Mouse (Mus musculus): Measurements from ENCODE around the gene Psmb3.

The Psmb3 gene

DNA sequence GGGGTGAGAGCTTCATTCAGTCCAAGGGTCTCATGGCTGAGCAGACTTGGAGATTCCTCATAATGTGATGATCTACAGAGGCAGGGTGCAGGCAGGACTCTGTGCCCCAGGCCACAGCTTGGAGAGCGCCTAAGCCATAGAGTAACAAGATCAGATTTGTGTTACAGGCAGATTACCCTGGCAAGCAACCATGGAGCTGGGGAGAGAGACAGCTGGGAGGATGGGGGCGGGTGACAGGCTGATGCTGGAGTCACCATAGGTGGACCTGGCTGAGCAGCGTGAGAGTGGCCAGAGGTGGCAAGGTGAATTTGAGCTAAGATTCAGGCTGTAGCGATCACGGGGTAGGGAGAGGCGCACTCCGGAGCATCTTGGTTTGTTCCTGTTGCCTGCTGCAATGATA, 35.0 kb upstream of the Psmb3 start:
- no peak for DNase-seq (ENCODE audit: low read depth)

DNA sequence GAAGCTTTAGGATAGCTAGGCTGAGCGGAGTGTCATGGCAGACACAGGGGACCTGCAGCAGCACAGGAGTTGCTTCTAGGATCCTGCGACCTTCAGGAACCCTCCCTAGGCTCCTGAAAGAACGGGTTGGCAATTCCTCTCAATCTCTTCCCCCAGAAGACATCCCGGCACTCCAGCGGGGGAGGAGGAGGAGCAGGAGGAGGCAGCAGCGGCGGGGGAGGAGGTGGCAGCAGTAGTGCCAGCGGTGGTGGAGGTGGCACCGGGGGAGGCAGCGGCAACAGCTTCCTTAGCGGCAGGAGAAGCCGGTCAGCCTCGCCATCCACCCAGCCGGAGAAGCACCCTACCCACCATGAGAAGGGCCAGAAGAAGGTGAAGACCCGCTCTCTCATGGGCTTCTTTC, 33.9 kb upstream of the Psmb3 start:
- DNase-seq (ENCODE audit: low read depth) = no peak

DNA sequence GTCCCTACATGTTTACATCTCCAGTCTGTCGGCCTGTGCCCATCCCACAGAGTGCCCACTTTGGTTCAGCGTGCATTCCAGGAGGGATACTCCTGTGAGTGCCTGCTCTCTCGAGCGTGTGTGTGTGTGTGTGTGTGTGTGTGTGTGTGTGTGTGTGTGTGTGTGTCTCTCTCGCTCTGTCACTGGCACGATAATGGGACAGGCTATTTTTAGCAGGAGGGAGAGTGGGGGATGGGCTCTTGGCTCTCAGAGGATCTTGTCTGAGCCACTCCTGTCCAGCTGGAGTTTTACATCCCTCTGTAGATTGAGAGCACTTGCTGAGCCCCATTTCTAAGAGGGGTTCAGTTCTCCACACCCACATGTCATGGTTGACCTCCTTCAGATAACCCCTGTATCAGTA, 33.4 kb upstream of the Psmb3 start:
- no peak for DNase-seq (ENCODE audit: low read depth)

DNA sequence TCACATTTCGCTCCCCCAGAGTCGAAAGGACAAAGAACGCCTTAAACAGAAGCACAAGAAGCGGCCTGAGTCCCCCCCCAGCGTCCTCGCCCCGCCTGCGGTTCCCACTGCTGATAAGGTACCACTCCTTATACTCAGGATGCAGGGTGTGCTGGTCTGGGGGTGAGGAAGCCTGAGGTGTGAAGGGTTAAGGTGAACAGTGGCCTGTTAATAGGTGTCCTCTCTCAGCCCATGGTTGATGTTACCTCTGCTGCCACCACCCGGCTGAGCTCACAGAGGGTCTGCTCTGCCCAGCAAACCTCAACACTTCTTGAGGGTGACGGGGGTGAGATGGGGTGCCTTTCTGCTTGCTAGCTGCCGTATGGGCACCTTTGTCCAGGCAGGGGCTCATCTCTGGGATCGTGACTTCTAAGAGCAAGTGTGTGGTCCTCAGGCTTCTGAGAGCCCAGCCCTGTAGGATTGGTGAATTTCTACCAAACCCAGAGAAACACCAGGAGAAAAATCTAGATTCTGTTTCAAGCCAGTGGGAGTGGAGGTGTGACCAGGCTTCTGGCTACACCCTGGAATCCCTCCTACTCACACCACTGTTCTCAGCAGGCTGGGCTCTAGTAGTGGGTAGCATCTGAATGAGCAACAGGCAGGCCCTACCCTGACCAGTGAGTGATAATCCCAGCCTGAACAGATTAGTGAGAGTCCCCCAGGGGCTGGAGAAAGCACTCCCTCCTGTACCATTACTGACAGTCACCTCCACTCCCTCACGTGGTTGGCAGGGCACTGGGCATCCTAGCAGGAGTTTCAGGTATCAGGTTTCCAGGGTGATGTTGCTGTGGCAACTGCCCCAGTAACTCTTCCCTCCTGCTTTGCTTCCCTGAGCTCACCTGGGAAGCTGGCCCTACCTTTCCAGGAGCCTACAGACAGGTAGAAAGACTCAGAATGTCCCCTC, 32.7 kb upstream of the Psmb3 start:
- no peak for DNase-seq (ENCODE audit: low read depth)

DNA sequence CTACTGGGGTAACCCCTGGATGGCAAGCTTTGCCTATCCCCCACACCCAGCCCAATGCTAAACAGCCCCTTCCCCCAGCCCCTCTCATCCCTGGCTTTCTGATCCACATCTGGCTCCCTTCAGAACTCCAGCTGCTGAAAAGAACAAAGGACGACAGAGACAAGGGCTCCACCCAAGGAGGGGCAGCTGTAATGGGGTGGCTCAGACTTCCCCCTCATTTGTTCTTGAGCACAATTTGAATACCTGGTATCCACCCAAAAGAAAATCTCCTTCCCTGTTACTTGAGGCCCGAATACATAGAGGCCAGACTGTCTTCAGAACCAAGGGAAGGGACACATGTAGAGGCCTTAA, 32.0 kb upstream of the Psmb3 start:
- no peak for DNase-seq (ENCODE audit: low read depth)

DNA sequence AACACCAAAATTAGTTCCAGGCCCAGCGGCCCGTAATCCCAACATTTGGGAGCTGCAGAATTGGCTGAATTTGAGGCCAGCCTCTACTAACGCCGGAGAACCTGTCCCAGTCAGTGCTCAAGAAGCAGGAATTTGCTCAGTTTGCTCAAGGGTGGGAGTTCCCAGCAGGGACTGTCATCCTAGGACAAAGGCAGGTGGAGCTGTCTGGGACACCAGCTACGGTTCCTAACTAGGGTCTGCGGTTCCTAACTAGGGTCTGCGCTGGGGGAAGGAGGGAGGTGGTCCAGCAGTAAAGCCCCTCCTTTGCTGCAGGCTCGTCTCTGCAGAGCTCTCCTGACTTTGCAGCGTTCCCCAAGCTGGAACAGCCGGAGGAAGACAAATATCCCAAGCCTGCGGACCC, 30.1 kb upstream of the Psmb3 start:
- no peak for DNase-seq (ENCODE audit: low read depth)

DNA sequence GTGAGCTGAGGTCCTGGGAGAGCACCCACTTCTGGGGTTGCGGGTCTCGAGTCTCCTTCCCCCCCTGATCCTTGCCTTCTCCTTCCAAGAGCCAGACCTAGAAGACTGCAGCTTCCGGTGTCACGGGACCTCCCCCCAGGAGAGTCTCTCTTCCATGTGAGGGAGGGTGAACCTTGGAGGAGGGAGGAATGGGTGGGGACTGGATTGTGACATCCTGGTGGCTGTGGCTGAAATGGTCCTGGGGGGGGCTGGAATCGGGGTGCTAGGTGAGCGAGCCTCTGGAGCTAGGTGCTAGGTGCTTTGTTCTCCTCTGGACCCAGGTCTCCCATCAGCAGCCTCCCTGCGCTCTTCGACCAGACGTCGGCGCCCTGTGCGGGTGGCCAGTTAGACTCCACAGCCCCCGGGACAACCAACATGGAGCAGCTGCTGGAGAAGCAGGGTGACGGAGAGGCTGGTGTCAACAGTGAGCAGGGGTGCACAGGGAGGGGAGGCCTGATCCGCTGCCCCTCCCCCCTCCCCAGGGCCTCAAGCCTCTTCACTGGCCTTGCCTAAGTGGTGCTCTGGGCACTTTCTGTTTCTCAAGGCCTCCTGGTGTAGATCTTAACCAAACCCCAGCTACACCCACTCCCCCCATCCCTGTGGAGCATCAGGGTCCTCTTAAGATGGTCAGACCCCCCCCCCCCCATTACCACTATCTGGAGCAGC, 27.0 kb upstream of the Psmb3 start:
- no peak for DNase-seq (ENCODE audit: low read depth)

DNA sequence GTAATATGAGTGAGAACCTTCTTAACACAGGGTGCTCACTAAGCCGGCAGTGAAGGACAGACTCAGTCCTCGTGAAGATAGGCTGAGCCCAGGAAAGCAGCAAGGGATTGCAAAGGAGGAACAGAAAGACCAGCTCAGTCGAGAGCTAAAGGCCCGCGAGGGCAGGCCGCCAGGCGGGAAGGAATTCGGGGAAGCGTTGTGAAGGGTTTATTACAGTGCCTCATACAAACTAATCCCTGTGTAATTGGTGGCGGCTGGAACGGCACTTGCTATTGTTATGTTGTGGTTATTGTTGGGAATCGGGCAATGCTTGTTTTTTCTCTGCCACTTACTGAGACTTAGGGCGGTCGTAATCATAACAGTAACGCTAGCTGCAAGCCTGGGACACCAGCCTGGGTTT, 25.8 kb upstream of the Psmb3 start:
- DNase-seq (ENCODE audit: low read depth) = no peak

DNA sequence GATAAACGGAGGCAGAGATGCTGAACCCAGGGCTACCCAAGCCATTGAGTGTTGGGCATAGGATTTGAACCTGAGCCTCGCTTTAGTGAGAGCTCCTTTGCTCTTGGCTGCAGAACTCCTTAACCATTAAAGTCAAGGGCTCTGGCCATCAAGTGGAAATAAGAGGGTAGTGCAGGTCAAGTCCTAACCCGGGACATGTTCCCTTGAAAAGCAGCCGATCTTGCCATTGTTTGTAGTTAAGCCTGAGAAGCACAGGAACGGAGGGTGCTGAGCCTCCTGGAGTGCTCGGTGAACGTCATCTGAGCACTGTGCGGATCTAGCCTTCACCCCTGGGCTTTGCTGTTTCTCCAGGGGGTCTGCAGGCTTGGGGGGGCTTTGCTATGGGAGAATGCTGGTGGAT, 25.4 kb upstream of the Psmb3 start:
- DNase-seq (ENCODE audit: low read depth) = no peak

DNA sequence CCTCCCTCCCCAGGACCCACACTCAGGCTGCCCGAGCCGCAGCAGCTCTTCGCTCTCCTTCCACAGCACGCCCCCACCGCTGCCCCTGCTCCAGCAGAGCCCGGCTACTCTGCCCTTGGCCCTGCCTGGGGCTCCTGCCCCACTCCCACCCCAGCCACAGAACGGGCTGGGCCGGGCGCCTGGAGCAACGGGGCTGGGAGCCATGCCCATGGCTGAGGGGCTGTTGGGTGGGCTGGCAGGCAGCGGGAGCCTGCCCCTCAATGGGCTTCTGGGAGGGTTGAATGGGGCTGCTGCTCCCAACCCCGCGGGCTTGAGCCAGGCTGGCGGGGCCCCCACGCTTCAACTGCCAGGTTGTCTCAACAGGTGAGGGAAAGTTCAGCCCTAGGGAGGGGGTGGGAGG, 24.9 kb upstream of the Psmb3 start:
- no peak for DNase-seq (ENCODE audit: low read depth)

DNA sequence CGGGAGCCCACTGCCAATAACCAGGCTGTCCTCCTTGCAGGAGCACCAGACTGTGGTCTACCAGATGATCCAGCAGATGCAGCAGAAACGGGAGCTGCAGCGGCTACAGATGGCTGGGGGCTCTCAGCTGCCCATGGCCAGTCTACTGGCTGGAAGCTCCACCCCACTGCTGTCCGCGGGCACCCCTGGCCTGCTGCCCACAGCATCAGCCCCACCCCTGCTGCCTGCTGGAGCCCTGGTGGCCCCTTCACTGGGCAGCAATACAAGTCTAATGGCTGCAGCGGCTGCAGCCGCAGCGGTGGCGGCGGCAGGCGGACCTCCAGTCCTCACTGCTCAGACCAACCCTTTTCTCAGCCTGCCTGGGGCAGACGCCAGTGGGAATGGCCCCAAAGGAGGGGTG, 22.8 kb upstream of the Psmb3 start:
- DNase-seq (ENCODE audit: low read depth) = no peak

DNA sequence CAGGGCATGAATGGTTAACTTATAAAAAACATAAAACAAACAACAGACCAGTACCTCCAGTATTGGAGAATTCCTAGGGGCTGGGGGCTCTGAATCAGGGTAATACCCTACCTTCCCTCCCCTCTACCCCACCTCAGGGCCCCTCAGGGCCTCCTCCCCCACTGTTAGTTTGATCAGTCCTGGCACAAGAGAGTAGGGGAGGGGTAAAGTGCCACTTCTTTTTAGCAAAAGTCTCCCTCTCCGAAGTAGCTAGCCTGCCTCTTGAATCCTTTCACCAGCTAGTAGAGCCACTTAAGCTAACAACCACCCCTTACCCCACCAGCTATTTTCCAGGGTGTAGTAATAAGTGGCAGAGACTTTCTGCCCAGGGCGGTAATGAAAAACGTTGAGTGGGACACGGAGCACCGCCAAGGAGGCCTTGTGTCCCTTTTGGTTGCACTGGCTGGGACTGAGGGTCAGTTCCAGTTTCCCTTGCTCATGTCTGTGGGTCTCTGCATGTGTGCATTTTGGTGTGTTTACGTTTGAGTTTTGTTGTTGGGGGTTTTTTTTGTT, 20.6 kb upstream of the Psmb3 start:
- DNase-seq (ENCODE audit: low read depth) = no peak

DNA sequence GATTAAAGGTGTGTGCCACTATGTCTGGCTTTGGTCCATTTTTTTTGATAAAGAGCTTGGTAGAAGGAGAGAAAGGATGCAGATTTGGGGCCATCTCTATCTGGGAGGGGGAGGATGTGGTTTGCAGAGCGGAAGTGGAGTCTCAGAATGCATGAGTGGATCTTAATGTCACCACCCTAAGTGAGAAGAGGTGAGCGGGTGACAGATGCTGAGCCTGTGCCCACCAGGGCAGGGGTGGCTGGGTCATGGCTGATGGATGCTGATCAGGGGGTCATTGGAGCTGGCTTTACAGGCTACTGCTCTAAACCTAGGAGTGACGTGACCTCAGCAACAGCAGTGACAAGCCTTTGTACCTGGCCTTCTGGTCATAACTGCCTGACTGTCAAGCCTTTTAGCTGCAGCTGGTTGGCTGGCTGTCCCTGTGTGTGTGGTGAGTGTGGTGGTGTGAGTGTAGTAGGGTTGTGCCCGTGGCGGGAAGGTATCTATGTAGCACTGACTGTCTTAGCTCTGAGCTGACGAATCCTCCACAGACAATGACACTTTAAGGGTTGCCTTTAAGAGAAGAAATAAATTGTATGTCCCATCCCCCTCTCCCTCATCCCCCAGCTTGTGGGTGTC, 19.0 kb upstream of the Psmb3 start:
- DNase-seq (ENCODE audit: low read depth) = no peak

DNA sequence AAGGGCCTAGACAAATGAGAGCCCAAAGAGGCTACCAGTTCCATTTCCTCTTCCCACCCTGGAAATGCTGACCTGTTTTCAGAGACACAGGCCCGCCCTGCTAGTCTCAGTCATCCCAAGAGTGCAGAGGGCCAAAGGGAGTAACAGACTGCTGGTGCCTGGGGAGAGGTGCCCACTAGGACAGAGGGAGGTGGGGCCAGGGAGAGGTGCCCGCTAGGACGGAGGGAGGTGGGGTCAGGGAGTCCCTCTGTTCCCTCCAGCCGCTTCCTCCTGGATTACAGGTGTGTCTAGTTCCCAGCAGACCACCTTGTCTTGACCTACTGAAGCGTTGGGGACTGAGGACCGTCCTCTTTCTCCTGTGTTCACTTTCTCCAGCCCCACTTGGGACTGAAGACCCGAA, 18.4 kb upstream of the Psmb3 start:
- DNase-seq (ENCODE audit: low read depth) = no peak

DNA sequence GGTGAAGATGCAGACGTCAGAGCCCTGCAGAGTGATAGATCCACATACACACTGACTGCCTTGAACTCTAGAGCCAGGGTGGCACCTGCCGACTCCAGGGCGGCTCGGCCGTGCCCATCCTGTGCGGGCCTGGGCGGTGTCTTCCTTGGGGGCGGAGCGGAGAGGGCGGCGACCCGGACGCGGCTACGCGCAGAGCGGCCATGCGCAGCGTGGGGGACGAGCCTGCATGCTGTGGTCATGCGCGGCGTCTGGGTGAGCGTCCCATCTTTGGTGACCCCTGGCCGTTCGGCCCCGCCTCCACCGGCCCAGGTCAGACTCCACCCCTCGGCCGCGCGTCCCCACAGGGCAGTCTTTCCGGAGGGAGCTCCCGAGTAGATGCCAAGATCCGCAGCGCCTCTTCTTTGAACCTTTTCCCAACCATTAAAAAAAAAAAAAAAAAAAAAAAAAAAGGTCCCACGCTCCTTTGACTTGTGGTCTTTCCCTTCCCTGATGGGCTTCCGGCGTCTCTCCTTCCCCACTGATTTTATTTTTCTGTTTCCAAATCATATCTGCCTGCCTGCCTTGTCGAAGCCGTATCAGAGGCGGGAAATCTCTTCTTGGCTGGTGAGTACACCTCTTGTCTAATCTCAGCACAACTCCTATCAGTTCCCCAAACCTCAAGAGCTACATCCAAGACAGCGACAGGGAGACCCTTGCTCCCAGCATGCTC, 17.4 kb upstream of the Psmb3 start, which contains the start of gene Cisd3:
TSS of gene Cisd3 (plus strand) at position 214 of the 709 bp plus-strand sequence.
- no peak for DNase-seq (ENCODE audit: low read depth)

DNA sequence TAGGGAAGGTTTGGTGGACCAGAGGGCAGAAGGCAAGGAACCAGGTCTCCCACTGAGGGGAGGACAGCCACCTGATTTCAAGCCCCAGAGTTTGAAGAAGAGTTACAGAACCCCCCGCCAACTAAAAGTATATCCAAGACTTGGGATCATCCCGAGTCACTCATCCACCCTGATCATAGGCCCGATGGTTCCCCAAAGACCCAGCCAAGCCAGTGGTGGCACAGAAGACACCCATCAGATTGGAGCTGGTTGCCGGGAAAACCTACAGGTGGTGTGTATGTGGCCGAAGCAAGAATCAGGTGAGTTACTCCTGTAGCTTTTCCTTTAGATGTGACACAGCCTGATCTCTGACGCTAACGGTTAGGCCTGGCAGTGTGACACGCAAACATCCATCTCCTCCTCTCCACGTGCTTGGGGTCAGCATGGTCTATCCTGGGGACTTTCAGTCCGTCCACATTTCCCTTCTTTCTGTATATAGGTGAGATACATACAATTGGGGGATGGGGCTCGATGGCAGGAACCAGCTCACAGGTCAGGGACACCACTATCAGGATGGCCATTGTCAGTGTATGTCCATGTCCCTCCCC, 16.8 kb upstream of the Psmb3 start:
- no peak for DNase-seq (ENCODE audit: low read depth)

DNA sequence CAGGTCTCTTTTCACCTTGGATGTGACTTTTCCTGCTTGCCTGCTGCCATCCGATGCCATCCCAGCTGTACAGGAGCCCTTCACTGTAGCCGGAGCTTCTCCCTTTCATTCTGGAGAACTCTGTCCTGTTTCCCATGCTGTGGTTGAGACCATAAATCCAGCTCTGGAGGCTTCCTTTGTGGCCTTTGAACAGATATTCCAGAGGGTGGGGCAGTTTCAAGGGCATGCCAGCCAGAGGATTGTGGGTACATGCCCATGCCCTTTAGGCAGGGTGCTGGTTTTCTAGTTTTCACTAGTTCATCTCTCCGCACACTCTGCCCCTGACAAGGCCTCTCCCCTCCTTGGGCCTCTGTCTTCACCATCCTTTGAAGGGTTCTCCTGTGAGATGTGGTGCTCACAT, 16.1 kb upstream of the Psmb3 start:
- DNase-seq (ENCODE audit: low read depth) = no peak

DNA sequence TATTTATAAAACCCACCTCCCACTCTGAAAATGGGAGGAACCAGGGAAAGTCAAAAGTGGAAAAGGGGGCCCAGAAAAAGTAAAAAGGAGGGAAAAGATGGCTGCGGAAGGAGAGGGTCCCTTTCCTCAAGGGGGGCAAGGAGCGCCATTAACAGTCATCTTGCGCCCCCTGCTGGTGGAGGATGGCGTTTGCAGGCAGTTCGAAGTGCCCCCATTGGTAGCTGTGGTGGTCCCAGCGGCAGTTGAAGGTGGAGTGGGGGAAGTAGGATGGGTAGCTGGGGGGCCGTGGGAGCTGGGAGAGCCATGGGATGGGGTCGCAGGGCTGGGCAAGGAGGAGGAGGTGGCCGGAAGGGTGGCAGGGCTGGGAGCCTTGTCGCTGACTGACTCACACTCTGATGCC, 13.3 kb upstream of the Psmb3 start:
- no peak for DNase-seq (ENCODE audit: low read depth)

DNA sequence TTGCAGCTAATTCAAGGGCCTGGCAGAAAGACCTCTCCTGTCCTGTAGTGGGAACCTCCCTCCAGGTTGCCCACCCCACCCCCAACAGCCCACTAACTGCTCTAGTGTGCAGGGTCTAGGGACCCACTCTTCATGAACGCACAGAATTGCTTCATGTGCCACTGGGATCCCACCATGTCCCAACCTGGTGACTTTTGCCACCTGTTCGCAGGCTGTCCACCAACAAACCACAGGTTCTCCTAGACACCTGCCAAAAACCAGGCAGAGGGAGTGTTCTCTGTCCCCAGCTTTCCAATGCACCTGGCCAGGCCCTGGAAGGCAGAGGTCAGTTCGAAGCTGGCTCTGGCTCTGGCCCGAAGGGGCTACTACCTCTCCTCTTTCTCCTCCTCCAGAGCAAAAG, 8.8 kb upstream of the Psmb3 start:
- DNase-seq (ENCODE audit: low read depth) = no peak

DNA sequence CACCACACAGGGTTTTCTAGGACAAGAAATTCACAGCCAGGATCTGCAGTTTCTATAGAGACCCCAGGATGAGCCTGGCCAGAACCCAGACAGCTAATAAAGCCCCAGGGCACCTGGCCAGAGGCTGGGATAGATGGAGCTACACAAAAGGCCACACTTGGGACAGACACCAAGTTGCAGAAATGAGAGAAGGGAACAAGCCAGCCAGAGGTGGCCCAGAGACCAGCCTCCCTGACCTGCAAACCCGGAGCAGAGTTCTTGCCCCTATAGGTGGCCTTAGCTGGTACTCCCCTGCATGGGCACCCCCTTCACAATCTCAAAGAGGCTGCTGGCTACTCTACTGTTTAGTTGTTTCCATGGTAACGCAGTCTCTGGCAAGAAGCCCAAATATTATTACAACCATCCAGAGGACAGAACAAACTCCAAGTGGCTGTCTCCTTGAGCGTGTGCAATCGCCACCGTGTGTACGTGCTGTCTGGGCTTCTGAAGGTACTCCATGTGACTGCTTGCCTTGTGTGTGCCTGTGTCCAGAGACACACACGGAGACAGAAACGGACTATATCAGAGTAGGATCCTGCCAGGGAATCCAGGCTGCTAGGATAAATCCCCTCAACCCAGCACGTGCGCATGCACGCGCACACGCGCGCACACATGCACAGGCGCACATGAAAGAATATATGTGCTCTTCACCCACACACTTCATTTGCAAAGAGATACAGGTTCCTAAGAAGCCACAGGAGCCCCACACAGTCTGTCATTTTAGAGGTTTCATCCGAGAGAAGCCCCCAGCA, 8.1 kb upstream of the Psmb3 start:
- no peak for DNase-seq (ENCODE audit: low read depth)
